Mouse (Mus musculus): ENCODE data around the gene Dglucy. TPM values are rescaled to one million over a fixed set of nuclear protein-coding genes. Genes with fewer than 3 reads are reported as not detected.

Gene Dglucy
- total and polyA plus RNA-seq, 2 experiments from 2014 or later: 7.9 to 12.4 TPM

DNA sequence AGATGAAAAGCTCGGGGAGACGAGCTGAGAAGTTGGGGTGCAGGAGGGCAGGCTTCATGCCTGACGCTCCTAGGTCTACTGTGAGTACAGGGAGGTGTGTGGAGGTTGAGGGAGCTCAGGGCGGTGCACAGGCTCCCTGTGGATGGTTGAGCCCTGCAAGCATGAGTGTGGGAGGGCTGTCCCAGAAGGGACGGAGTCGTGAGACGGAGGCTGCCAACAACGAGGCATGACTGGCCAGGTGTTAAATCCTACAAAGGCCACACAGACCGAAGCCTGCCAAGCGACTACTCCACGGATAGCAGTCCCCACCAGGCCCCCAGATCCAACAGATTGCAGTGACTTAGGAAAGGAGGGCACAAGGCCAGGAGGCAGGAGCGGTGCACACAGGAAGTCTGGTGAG, 131.9 kb downstream of the Dglucy start:
- H3K4me3 ChIP-seq (ENCODE audit: low read depth, low read length): no peak overlapping the region
- no peak for ATAC-seq (ENCODE audit: insufficient read depth, low read depth)
- H3K4me2 ChIP-seq (ENCODE audit: low read depth, low read length): no peak overlapping the region
- peaks cover 15% of the 10 kb centered on the region; the same call in 1 of the 2 replicates for H3K27me3 ChIP-seq (ENCODE audit: control insufficient read depth, insufficient read depth, low read length)
- DNase-seq (ENCODE audit: low spot score): no peak
- H3K4me1 ChIP-seq (ENCODE audit: control insufficient read depth, insufficient read depth): peaks cover 6% of the 10 kb centered on the region; the same call in 1 of the 2 replicates
- H3K9me3 ChIP-seq (replicated peaks; ENCODE audit: control insufficient read depth, low read length): no peaks in the 10 kb centered on the region
- no peak for TF ChIP-seq CTCF (IDR thresholded peaks at IDR 0.05; ENCODE audit: low read depth)
- TF ChIP-seq EP300 (IDR thresholded peaks at IDR 0.05; ENCODE audit: low read depth): no peak
- 82% methylated on average over 12 of the region's 12 CpGs for WGBS
- no peak overlapping the region for H3K27ac ChIP-seq (ENCODE audit: low read depth)
- H3K9ac ChIP-seq (replicated peaks; ENCODE audit: low read depth, low read length): no peak overlapping the region
- H3K36me3 ChIP-seq (replicated peaks; ENCODE audit: control insufficient read depth, insufficient read depth, low read length): no peaks in the 10 kb centered on the region; the same call in 1 of the 2 replicates

GRCm38 (mm10) chr12:100924646-100925339, 145.9 kb downstream of the Dglucy start:
- no peaks in the 10 kb centered on the region for H3K27me3 ChIP-seq (ENCODE audit: control insufficient read depth, insufficient read depth, low read length)
- no peak overlapping the region for H3K27ac ChIP-seq (ENCODE audit: low read depth)
- WGBS: 78% methylated on average over 15 of the region's 15 CpGs
- H3K4me3 ChIP-seq (ENCODE audit: low read depth, low read length): no peak overlapping the region
- DNase-seq (ENCODE audit: low spot score) (no peak), ATAC-seq (ENCODE audit: insufficient read depth, low read depth) (no peak)
- H3K4me1 ChIP-seq (ENCODE audit: control insufficient read depth, insufficient read depth): no peaks in the 10 kb centered on the region
- H3K36me3 ChIP-seq (replicated peaks; ENCODE audit: control insufficient read depth, insufficient read depth, low read length): no peaks in the 10 kb centered on the region
- TF ChIP-seq EP300 (IDR thresholded peaks at IDR 0.05; ENCODE audit: low read depth) (no peak), CTCF (IDR thresholded peaks at IDR 0.05; ENCODE audit: low read depth) (no peak)
- no peak overlapping the region for H3K4me2 ChIP-seq (ENCODE audit: low read depth, low read length)
- H3K9me3 ChIP-seq (replicated peaks; ENCODE audit: control insufficient read depth, low read length): no peaks in the 10 kb centered on the region
- H3K9ac ChIP-seq (replicated peaks; ENCODE audit: low read depth, low read length): no peak overlapping the region

GRCm38 (mm10) chr12:100925644-100926619, 147.1 kb downstream of the Dglucy start:
- no peak for ATAC-seq (ENCODE audit: insufficient read depth, low read depth)
- no peaks in the 10 kb centered on the region for H3K4me1 ChIP-seq (ENCODE audit: control insufficient read depth, insufficient read depth)
- WGBS: 63% methylated on average over 14 of the region's 14 CpGs

GRCm38 (mm10) chr12:100928286-100928685, 149.4 kb downstream of the Dglucy start:
- WGBS: 84% methylated on average over 9 of the region's 9 CpGs
- Histone ChIP-seq H3K4me1 (ENCODE audit: control insufficient read depth, insufficient read depth) (no peaks in the 10 kb centered on the region), H3K4me3 (ENCODE audit: low read depth, low read length) (no peak overlapping the region), H3K36me3 (replicated peaks; ENCODE audit: control insufficient read depth, insufficient read depth, low read length) (no peaks in the 10 kb centered on the region; the same call in 1 of the 2 replicates), H3K4me2 (ENCODE audit: low read depth, low read length) (no peak overlapping the region), H3K27me3 (ENCODE audit: control insufficient read depth, insufficient read depth, low read length) (no peaks in the 10 kb centered on the region), H3K9me3 (replicated peaks; ENCODE audit: control insufficient read depth, low read length) (no peaks in the 10 kb centered on the region), H3K27ac (ENCODE audit: low read depth) (no peak overlapping the region), H3K9ac (replicated peaks; ENCODE audit: low read depth, low read length) (no peak overlapping the region)
- ATAC-seq (ENCODE audit: insufficient read depth, low read depth) (no peak), DNase-seq (ENCODE audit: low spot score) (no peak)
- TF ChIP-seq CTCF (IDR thresholded peaks at IDR 0.05; ENCODE audit: low read depth) (no peak), EP300 (IDR thresholded peaks at IDR 0.05; ENCODE audit: low read depth) (no peak)

More at GRCm38 (mm10) chr12:100925644-100926619, 147.1 kb downstream of the Dglucy start:
- Histone ChIP-seq H3K36me3 (replicated peaks; ENCODE audit: control insufficient read depth, insufficient read depth, low read length) (no peaks in the 10 kb centered on the region), H3K27me3 (ENCODE audit: control insufficient read depth, insufficient read depth, low read length) (no peaks in the 10 kb centered on the region), H3K27ac (ENCODE audit: low read depth) (no peak overlapping the region), H3K4me3 (ENCODE audit: low read depth, low read length) (no peak overlapping the region), H3K4me2 (ENCODE audit: low read depth, low read length) (no peak overlapping the region), H3K9me3 (replicated peaks; ENCODE audit: control insufficient read depth, low read length) (no peaks in the 10 kb centered on the region), H3K9ac (replicated peaks; ENCODE audit: low read depth, low read length) (no peak overlapping the region)
- DNase-seq (ENCODE audit: low spot score): peak; percentile 54
- TF ChIP-seq EP300 (IDR thresholded peaks at IDR 0.05; ENCODE audit: low read depth) (no peak), CTCF (IDR thresholded peaks at IDR 0.05; ENCODE audit: low read depth) (peak; percentile 83)

GRCm38 (mm10) chr12:100931653-100932052, 152.8 kb downstream of the Dglucy start:
- Histone ChIP-seq H3K4me2 (ENCODE audit: low read depth, low read length) (no peak overlapping the region), H3K27ac (ENCODE audit: low read depth) (no peak overlapping the region), H3K27me3 (ENCODE audit: control insufficient read depth, insufficient read depth, low read length) (no peaks in the 10 kb centered on the region), H3K9ac (replicated peaks; ENCODE audit: low read depth, low read length) (no peak overlapping the region), H3K9me3 (replicated peaks; ENCODE audit: control insufficient read depth, low read length) (no peaks in the 10 kb centered on the region), H3K36me3 (replicated peaks; ENCODE audit: control insufficient read depth, insufficient read depth, low read length) (no peaks in the 10 kb centered on the region; the same call in 1 of the 2 replicates), H3K4me1 (ENCODE audit: control insufficient read depth, insufficient read depth) (no peaks in the 10 kb centered on the region), H3K4me3 (ENCODE audit: low read depth, low read length) (no peak overlapping the region)
- no peak for ATAC-seq (ENCODE audit: insufficient read depth, low read depth)
- DNase-seq (ENCODE audit: low spot score): no peak
- TF ChIP-seq CTCF (IDR thresholded peaks at IDR 0.05; ENCODE audit: low read depth) (no peak), EP300 (IDR thresholded peaks at IDR 0.05; ENCODE audit: low read depth) (no peak)
- 95% methylated on average over 14 of the region's 14 CpGs for WGBS
